Mouse (Mus musculus) forebrain, embryonic 11.5 days (tissue): ENCODE measurements around the gene Calcrl. TPM values are rescaled to one million over a fixed set of nuclear protein-coding genes. Genes with fewer than 3 reads are reported as not detected.

Source experiments
- ATAC-seq: fragments of 200-750 bp; cut with Nextera tagmentation; replicated peaks from 2 replicates; pipeline ENCODE4 v1.8.0; 2017; ENCODE audit warnings: moderate TSS enrichment; ENCODE audit not compliant: low FRiP score
- DNase-seq: peaks from one replicate; pipeline ENCODE4 v3.0.0-alpha.2; 2017; ENCODE audit warnings: low spot score
- H3K27ac ChIP-seq: fragments of 300-500 bp; sonication (generic); 2 replicates; pipeline ENCODE4 v1.5.1; 2014; ENCODE audit warnings: low read depth, low read length
- H3K27me3 ChIP-seq: fragments of 300-500 bp; sonication (generic); 2 replicates; pipeline ENCODE4 v1.6.1; 2014; ENCODE audit warnings: mild to moderate bottlenecking, low read length, mixed read lengths; ENCODE audit not compliant: control insufficient read depth, insufficient read depth
- H3K36me3 ChIP-seq: fragments of 300-500 bp; sonication (generic); 2 replicates; pipeline ENCODE4 v1.6.1; 2014; ENCODE audit warnings: mild to moderate bottlenecking, low read length, moderate library complexity, mixed read lengths; ENCODE audit not compliant: control insufficient read depth, insufficient read depth
- H3K4me1 ChIP-seq: fragments of 300-500 bp; sonication (generic); replicated peaks from 2 replicates; pipeline ENCODE4 v1.6.1; 2014; ENCODE audit warnings: low read length, mixed read lengths; ENCODE audit not compliant: control insufficient read depth, insufficient read depth
- H3K4me2 ChIP-seq: fragments of 300-500 bp; sonication (generic); 2 replicates; pipeline ENCODE4 v1.6.1; 2014; ENCODE audit warnings: low read depth, mild to moderate bottlenecking, low read length, moderate library complexity, mixed read lengths; ENCODE audit not compliant: severe bottlenecking
- H3K4me3 ChIP-seq: fragments of 300-500 bp; sonication (generic); 2 replicates; pipeline ENCODE4 v1.5.1; 2014; ENCODE audit warnings: low read depth, low read length
- H3K9ac ChIP-seq: fragments of 300-500 bp; sonication (generic); 2 replicates; pipeline ENCODE4 v1.6.1; 2014; ENCODE audit warnings: low read length
- H3K9me3 ChIP-seq: fragments of 300-500 bp; sonication (generic); 2 replicates; pipeline ENCODE4 v1.6.1; 2016; ENCODE audit warnings: low read length, mixed read lengths; ENCODE audit not compliant: control insufficient read depth
- WGBS: fragments of 180-500 bp; shearing (Covaris S2); extraction: QIAGEN DNeasy Blood & Tissue Kit; methylation state at CpG from one replicate; pipeline ENCODE4 v1.1.7; 2014; 5-methylcytosine and 5-hydroxymethylcytosine counted together
- polyA plus RNA-seq: library from polyadenylated mRNA; unstranded; fragments of >200 nt; fragmentation: Nextera tagmentation; extraction: Ambion mirVana; gene quantifications from 2 replicates; pipeline ENCODE4 v1.2.1, GENCODE M21; 2014

Gene Calcrl
- polyA plus RNA-seq, 1 experiment from 2014 or later: 14.1 TPM

DNA sequence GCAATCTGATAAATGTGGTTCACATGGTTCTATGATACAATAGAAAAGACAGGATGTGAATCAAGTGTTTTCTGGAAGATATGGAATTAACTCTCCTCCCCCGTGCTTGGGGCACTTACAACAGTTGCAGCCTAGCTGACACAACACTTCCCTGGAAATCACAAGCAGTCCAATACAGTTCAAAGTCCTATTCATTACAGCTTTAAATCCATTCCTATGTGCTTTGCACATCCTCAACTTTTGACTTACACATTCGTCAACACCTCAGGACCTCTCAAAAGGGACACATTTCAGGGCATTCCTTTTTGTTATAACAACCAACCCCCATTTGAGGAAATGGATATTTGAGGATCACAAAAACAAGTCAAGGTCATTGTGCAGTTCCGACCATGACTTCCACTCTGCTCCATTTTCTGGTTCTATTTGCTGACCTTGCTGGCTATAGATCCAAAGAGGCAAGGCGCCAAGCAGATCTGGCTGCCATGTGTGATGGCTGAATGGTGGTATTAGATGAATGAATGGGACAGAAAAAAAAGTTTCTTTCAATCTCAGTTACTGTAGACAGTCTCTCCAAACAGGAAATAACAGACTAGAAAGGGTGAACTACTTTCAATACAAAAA, 108.9 kb downstream of the Calcrl start:
- H3K27me3 ChIP-seq: no peaks in the 10 kb centered on the region
- H3K36me3 ChIP-seq: no peaks in the 10 kb centered on the region
- H3K4me3 ChIP-seq: no peak overlapping the region
- DNase-seq (no peak), ATAC-seq (no peak)
- no peak overlapping the region for H3K4me2 ChIP-seq
- no peak overlapping the region for H3K27ac ChIP-seq
- no peaks in the 10 kb centered on the region for H3K4me1 ChIP-seq
- H3K9me3 ChIP-seq: no peaks in the 10 kb centered on the region
- H3K9ac ChIP-seq: no peak overlapping the region
- WGBS: 85% methylated on average over 4 of the region's 4 CpGs

DNA sequence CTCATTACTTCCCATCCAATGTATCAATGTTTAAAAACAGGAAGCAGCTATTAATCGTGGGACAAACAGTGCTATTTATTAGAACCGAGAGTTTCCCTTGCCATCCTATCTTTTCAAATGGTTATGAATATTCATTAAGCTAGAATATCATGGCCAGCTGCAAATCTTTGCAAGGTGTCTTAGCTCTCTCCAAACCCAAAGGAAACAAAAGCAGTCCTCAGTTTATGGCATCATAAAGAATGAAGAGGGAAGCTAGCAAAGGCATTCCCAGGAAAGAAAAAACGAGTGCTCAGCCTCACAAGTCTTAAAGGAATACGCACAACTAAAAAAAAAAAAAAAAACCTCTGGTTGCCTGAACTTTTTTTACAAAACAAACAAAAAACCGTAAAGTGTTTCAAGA, 128.7 kb downstream of the Calcrl start:
- Histone ChIP-seq H3K27ac (no peak overlapping the region), H3K4me3 (no peak overlapping the region), H3K27me3 (no peaks in the 10 kb centered on the region), H3K36me3 (no peaks in the 10 kb centered on the region), H3K9ac (no peak overlapping the region), H3K4me1 (no peaks in the 10 kb centered on the region), H3K9me3 (no peaks in the 10 kb centered on the region), H3K4me2 (no peak overlapping the region)
- DNase-seq (no peak), ATAC-seq (no peak)
- 51% methylated on average over 5 of the region's 5 CpGs for WGBS

DNA sequence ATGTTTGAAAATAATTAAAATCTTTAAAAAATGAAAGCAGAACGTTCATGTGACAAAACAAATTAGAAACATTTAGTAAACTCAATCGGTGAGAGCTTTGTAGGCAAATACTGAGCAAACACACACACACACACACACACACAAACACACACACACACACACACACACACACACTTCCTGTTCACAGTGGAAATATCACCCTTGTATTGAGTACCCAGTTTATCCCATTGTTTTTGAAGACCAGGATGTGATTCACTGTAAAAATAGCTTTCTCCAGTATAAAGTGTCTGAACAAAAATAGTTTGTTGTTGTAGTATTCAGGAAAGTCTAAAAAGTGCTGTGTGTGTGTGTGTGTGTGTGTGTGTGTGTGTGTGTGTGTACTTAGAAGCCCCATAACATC, 130.1 kb downstream of the Calcrl start:
- no peak for DNase-seq
- Histone ChIP-seq H3K4me2 (no peak overlapping the region), H3K4me3 (no peak overlapping the region), H3K9ac (no peak overlapping the region), H3K9me3 (no peaks in the 10 kb centered on the region), H3K27me3 (no peaks in the 10 kb centered on the region), H3K4me1 (no peaks in the 10 kb centered on the region), H3K27ac (no peak overlapping the region), H3K36me3 (no peaks in the 10 kb centered on the region)
- no peak for ATAC-seq
- WGBS: 80% methylated on average over 2 of the region's 2 CpGs

DNA sequence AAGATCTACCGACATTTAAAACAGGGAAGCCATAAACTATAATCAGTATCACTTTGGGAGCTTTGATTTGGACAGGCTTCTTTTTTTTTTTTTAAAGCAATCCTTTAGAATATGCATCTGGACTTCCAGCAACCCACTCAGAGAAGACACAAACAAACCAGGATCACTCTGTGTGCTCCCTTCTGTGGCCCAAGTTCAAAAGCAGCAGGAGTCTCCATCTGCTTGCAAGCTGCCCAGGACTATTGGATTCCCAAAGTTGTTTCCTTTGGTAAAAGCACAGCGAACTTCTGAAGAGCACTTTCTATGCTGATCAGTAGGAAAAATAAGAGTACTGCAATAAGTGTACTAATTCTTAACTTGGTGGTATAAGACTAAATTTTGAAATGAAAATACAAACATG, 130.6 kb downstream of the Calcrl start:
- Histone ChIP-seq H3K27ac (no peak overlapping the region), H3K27me3 (no peaks in the 10 kb centered on the region), H3K4me1 (no peaks in the 10 kb centered on the region), H3K36me3 (no peaks in the 10 kb centered on the region), H3K9me3 (no peaks in the 10 kb centered on the region), H3K9ac (no peak overlapping the region), H3K4me3 (no peak overlapping the region), H3K4me2 (no peak overlapping the region)
- WGBS: 78% methylated on average over 2 of the region's 2 CpGs
- ATAC-seq (no peak), DNase-seq (no peak)

DNA sequence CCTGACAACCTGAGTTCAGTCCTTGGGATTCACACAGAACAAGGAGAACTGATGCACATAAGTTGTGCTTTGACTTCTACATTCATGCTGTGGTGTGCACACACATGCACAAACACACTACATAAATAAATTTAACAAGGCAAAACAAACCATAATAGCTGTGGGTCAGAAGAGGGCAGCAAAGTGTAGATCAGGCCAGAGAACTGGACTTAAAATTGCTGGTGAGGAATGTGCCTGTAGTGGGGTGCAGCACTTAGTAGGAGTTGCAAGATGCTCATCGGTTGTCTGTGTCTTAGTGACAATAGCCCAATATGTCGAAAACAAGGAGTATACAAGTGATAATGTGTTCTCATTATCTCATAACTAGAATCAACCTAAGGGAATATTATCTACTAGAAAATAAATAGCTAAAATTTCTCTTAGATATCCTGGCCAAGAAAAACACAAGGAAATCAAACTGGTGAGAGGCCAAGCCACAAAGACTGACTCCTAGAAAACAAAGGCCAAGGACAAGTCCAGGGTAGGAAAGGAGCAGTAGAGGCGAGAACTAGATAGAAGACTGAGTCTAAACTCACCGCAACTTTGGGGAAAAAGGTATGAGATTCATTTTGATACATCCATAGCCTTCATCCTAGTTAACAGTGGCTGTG, 132.7 kb downstream of the Calcrl start:
- H3K4me1 ChIP-seq: no peaks in the 10 kb centered on the region
- H3K4me3 ChIP-seq: no peak overlapping the region
- no peaks in the 10 kb centered on the region for H3K36me3 ChIP-seq
- no peak overlapping the region for H3K27ac ChIP-seq
- no peak overlapping the region for H3K4me2 ChIP-seq
- DNase-seq: no peak
- H3K9ac ChIP-seq: no peak overlapping the region
- 91% methylated on average over 4 of the region's 4 CpGs for WGBS
- H3K27me3 ChIP-seq: no peaks in the 10 kb centered on the region
- no peak for ATAC-seq
- no peaks in the 10 kb centered on the region for H3K9me3 ChIP-seq

DNA sequence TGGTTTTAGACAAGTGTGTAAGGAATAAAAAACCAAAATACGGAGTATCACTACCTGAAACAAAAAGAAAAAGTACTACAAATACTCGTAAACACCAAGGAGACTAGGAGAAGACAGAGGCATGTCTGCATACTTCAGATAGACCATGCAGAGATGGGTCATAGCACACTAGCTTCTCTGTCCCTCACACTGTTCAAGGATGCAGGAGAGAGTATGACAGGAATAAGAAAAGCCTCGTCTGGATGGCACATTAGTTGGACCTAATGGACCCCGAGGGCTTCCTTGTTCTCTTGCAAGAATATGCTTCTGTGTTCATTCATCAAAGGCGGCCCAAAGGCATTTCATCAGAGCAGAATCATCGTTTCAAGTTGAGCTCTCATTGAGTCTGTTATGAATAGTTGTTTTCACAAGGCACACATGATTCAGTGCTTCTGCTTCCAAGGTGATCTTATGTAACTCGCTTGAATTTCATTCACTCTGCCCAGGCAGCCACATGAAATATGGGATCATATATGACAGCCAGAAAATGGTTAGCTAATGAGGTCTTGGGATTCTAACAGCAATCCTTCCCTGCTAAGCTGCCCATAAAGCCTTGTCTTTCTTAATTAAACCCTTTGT, 136.2 kb downstream of the Calcrl start:
- H3K4me2 ChIP-seq: no peak overlapping the region
- H3K27me3 ChIP-seq: no peaks in the 10 kb centered on the region
- 58% methylated on average over 7 of the region's 7 CpGs for WGBS
- no peaks in the 10 kb centered on the region for H3K4me1 ChIP-seq
- no peak for DNase-seq
- H3K27ac ChIP-seq: no peak overlapping the region
- no peaks in the 10 kb centered on the region for H3K36me3 ChIP-seq
- H3K4me3 ChIP-seq: no peak overlapping the region
- ATAC-seq: peak; percentile 42; the same call in 1 of the 2 replicates
- H3K9ac ChIP-seq: no peak overlapping the region
- no peaks in the 10 kb centered on the region for H3K9me3 ChIP-seq

Other genes with a start within 250 kb of the Calcrl start
- 9.0 and 9.9 TPM in 2 replicates for gene Tfpi, start 51.4 kb upstream of the Calcrl start, polyA plus RNA-seq
- gene Ctnnd1, start 225.4 kb upstream of the Calcrl start, polyA plus RNA-seq: 33.4 and 36.2 TPM in 2 replicates
- gene Btbd18, start 233.7 kb upstream of the Calcrl start, polyA plus RNA-seq: 0.36 and 0.77 TPM in 2 replicates
- 494 and 502 TPM in 2 replicates for gene Selenoh, start 245.4 kb upstream of the Calcrl start, polyA plus RNA-seq